In the genomic region with DNA sequence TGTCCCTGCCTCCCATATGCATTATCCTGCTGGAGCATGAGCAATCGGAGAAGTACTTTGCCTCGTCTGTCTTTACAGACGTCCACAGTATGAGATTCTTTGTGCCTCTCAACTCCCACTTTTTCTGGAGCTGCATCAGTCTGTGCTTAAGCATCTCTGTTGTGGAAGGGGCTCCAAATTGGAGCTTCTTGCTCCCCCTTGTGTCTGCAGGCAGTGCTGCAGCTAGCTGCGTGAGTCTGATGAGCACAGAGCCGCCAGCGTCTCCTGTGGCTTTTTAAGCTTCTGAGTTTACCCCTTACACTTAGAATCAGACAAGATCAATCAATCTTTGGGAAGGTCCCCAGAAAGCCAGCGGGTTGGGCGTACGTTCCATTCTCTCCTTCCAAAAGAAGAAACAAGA, we compare ENCODE assay signal across 10 mouse cellular contexts. TPM values are rescaled to one million over a fixed set of nuclear protein-coding genes. Genes with fewer than 3 reads are reported as not detected.
DNase-seq lines count a peak whose midpoint lies in the region; ATAC-seq and TF ChIP-seq lines count a peak whose summit lies in the region.
"Had no signal": no experiment of that assay in that cellular context is flagged by ENCODE, and none has a peak within 500 bp of the region (broad histone marks: within the 10 kb centered on the region; RNA-seq: fewer than 3 reads in every experiment).

No protein-coding gene starts in this region.

- H3K79me3 ChIP-seq in C2C12 (ENCODE audit: low read depth) = no peaks in the 10 kb centered on the region

- no peak overlapping the region for H3K27ac ChIP-seq in forebrain, embryonic 11.5 days (ENCODE audit: low read depth, low read length)
- H3K27ac ChIP-seq in forebrain, embryonic 13.5 days = no peak overlapping the region
- H3K27ac ChIP-seq: embryonic facial prominence, embryonic 12.5 days; macrophage had no signal

- intact Hi-C loops in gastrocnemius, postnatal 14 days (cut with DNase I; ENCODE audit: low total_unique reads) = no loop called here

- TF ChIP-seq CTCF in C2C12 (IDR thresholded peaks at IDR 0.05; ENCODE audit: control insufficient read depth, insufficient read depth, insufficient read length) = peak; percentile 75

- no peaks in the 10 kb centered on the region for H3K79me2 ChIP-seq in C2C12 (ENCODE audit: control insufficient read depth, insufficient read depth)

- no peaks in the 10 kb centered on the region for H3K36me3 ChIP-seq in forebrain, embryonic 11.5 days (ENCODE audit: control insufficient read depth, insufficient read depth, low read length)
- no peaks in the 10 kb centered on the region for H3K36me3 ChIP-seq in forebrain, embryonic 13.5 days (ENCODE audit: poor library complexity, severe bottlenecking)
- no peaks in the 10 kb centered on the region for H3K36me3 ChIP-seq in C2C12 (ENCODE audit: control insufficient read depth, insufficient read depth)
- H3K36me3 ChIP-seq: embryonic facial prominence, embryonic 12.5 days had no signal

- DNase-seq in forebrain, embryonic 11.5 days (ENCODE audit: low spot score) = peak; percentile 82
- DNase-seq in adrenal gland, postnatal 36 days = peak; percentile 54 to 78
- DNase-seq in gastrocnemius, postnatal 14 days = peak; percentile 47
- peak; percentile 78 for DNase-seq in layer of hippocampus, postnatal 10 days (ENCODE audit: low spot score in 2 of 2)
- DNase-seq in lung, postnatal 4 days = peak; percentile 65 to 74
- DNase-seq in spleen, postnatal 4 days (ENCODE audit: low spot score in 2 of 2) = peak; percentile 54 to 79

- no peaks in the 10 kb centered on the region for H3K9me3 ChIP-seq in forebrain, embryonic 11.5 days (ENCODE audit: control insufficient read depth, low read length)
- H3K9me3 ChIP-seq in forebrain, embryonic 13.5 days (replicated peaks) = no peaks in the 10 kb centered on the region
- H3K9me3 ChIP-seq: embryonic facial prominence, embryonic 12.5 days had no signal

- WGBS in forebrain, embryonic 11.5 days = 25% methylated on average over 9 of the region's 9 CpGs
- WGBS in forebrain, embryonic 13.5 days = 26% methylated on average over 9 of the region's 9 CpGs

- ATAC-seq in forebrain, embryonic 11.5 days (replicated peaks; ENCODE audit: low FRiP score) = no peak
- no peak for ATAC-seq in forebrain, embryonic 13.5 days

- H3K4me1 ChIP-seq in forebrain, embryonic 11.5 days (replicated peaks; ENCODE audit: control insufficient read depth, insufficient read depth, low read length) = no peaks in the 10 kb centered on the region
- H3K4me1 ChIP-seq in forebrain, embryonic 13.5 days = no peaks in the 10 kb centered on the region
- H3K4me1 ChIP-seq: embryonic facial prominence, embryonic 12.5 days had no signal

- no peak overlapping the region for H3K9ac ChIP-seq in forebrain, embryonic 11.5 days (ENCODE audit: low read length)
- no peak overlapping the region for H3K9ac ChIP-seq in forebrain, embryonic 13.5 days
- H3K9ac ChIP-seq: embryonic facial prominence, embryonic 12.5 days had no signal

- no peak overlapping the region for H3ac ChIP-seq in C2C12 (ENCODE audit: control insufficient read depth, insufficient read length, low read depth)

- no peaks in the 10 kb centered on the region for H3K27me3 ChIP-seq in forebrain, embryonic 11.5 days (ENCODE audit: control insufficient read depth, insufficient read depth, low read length)
- no peaks in the 10 kb centered on the region for H3K27me3 ChIP-seq in forebrain, embryonic 13.5 days
- no peaks in the 10 kb centered on the region for H3K27me3 ChIP-seq in C2C12 (ENCODE audit: control insufficient read depth, insufficient read depth, insufficient read length)
- H3K27me3 ChIP-seq: embryonic facial prominence, embryonic 12.5 days had no signal

- no peak overlapping the region for H3K4me3 ChIP-seq in forebrain, embryonic 11.5 days (ENCODE audit: low read depth, low read length)
- no peak overlapping the region for H3K4me3 ChIP-seq in forebrain, embryonic 13.5 days
- H3K4me3 ChIP-seq in C2C12 (ENCODE audit: insufficient read depth, poor library complexity, severe bottlenecking) = no peak overlapping the region
- H3K4me3 ChIP-seq: embryonic facial prominence, embryonic 12.5 days had no signal

- no peak overlapping the region for H3K4me2 ChIP-seq in forebrain, embryonic 11.5 days (ENCODE audit: low read depth, low read length, severe bottlenecking)
- no peak overlapping the region for H3K4me2 ChIP-seq in forebrain, embryonic 13.5 days
- H3K4me2 ChIP-seq: embryonic facial prominence, embryonic 12.5 days had no signal

TF ChIP-seq in C2C12, 6 proteins besides CTCF, POLR2A, EP300 and RAD21:
- peak; percentile 20 for TF ChIP-seq MAX (IDR thresholded peaks at IDR 0.05)
- no peak for TF ChIP-seq MYOG (IDR thresholded peaks at IDR 0.05; ENCODE audit: control insufficient read depth, extremely low read depth, insufficient read length)
- TF ChIP-seq FOSL1 (IDR thresholded peaks at IDR 0.05; ENCODE audit: insufficient read depth, low read length, poor library complexity, severe bottlenecking) = no peak

RNA-seq across cellular contexts. Expression of gene Hormad2, which starts 10.2 kb away (rescaled TPM):
- polyA plus RNA-seq in forebrain, embryonic 11.5 days (2014; fragmentation: Nextera tagmentation; extraction: Ambion mirVana) = 0.25 and 0.57 TPM in 2 replicates
- 0.10 TPM in 1 of 2 replicates, not detected in the other for polyA plus RNA-seq in forebrain, embryonic 13.5 days (2015; fragmentation: Nextera tagmentation; extraction: Ambion mirVana)
- polyA plus RNA-seq in C2C12 (2012; fragmentation: generic; extraction: Trizol) = not detected
- under 1 TPM; 0.40 to 0.86 TPM for total RNA-seq in adrenal gland, postnatal 36 days (2021)
- not detected for total RNA-seq in gastrocnemius, postnatal 14 days (2021)
- not detected for total RNA-seq in layer of hippocampus, postnatal 10 days (2021)
- polyA plus RNA-seq: macrophage had no signal
